Mouse (Mus musculus) liver, embryonic 11.5 days (tissue): ENCODE data around the gene Kirrel2. TPM values are rescaled to one million over a fixed set of nuclear protein-coding genes. Genes with fewer than 3 reads are reported as not detected.
"Not testable (repeated sequence)": the region's sequence is repeated elsewhere in the genome, so short reads cannot be mapped to it uniquely, and the experiment has no call there.

Experiments
- ATAC-seq: fragments of 200-750 bp; cut with Nextera tagmentation; replicated peaks from 2 replicates; pipeline ENCODE4 v1.8.0; 2017; ENCODE audit warnings: moderate number of reproducible peaks, mild to moderate bottlenecking, moderate TSS enrichment, moderate library complexity; ENCODE audit not compliant: low FRiP score
- DNase-seq: peaks from one replicate; pipeline ENCODE4 v3.0.0-alpha.2; 2017; ENCODE audit warnings: low spot score
- H3K27ac ChIP-seq: fragments of 300-500 bp; sonication (generic); 2 replicates; pipeline ENCODE4 v1.5.1; 2014; ENCODE audit warnings: mild to moderate bottlenecking, low read depth, low read length, control low read depth
- H3K27me3 ChIP-seq: fragments of 300-500 bp; sonication (generic); replicated peaks from 2 replicates; pipeline ENCODE4 v1.6.1; 2014; ENCODE audit warnings: low read length, mixed read lengths; ENCODE audit not compliant: control insufficient read depth, insufficient read depth
- H3K36me3 ChIP-seq: fragments of 300-500 bp; sonication (generic); 2 replicates; pipeline ENCODE4 v1.6.1; 2014; ENCODE audit warnings: mild to moderate bottlenecking, low read length, moderate library complexity, mixed read lengths; ENCODE audit not compliant: control insufficient read depth, insufficient read depth
- H3K4me1 ChIP-seq: fragments of 300-500 bp; sonication (generic); replicated peaks from 2 replicates; pipeline ENCODE4 v1.6.1; 2014; ENCODE audit warnings: low read length, mixed read lengths; ENCODE audit not compliant: control insufficient read depth, insufficient read depth
- H3K4me2 ChIP-seq: fragments of 300-500 bp; sonication (generic); 2 replicates; pipeline ENCODE4 v1.6.1; 2014; ENCODE audit warnings: mild to moderate bottlenecking, control low read depth, moderate library complexity
- H3K4me3 ChIP-seq: fragments of 300-500 bp; sonication (generic); 2 replicates; pipeline ENCODE4 v1.5.1; 2014; ENCODE audit warnings: low read depth, low read length, control low read depth
- H3K9ac ChIP-seq: fragments of 300-500 bp; sonication (generic); 2 replicates; pipeline ENCODE4 v1.6.1; 2014; ENCODE audit warnings: low read depth, low read length, control low read depth
- H3K9me3 ChIP-seq: fragments of 300-500 bp; sonication (generic); 2 replicates; pipeline ENCODE4 v1.6.1; 2016; ENCODE audit warnings: low read length, inconsistent platforms, mixed read lengths; ENCODE audit not compliant: control insufficient read depth
- WGBS: fragments of 180-500 bp; shearing (Covaris S2); extraction: QIAGEN DNeasy Blood & Tissue Kit; methylation state at CpG from one replicate; pipeline ENCODE4 v1.1.7; 2014; 5-methylcytosine and 5-hydroxymethylcytosine counted together
- polyA plus RNA-seq: library from polyadenylated mRNA; unstranded; fragments of >200 nt; fragmentation: Nextera tagmentation; extraction: Ambion mirVana; gene quantifications from 2 replicates; pipeline ENCODE4 v1.2.1, GENCODE M21; 2014

Gene Kirrel2
- polyA plus RNA-seq, 1 experiment from 2014 or later: 0.22 TPM

GRCm38 (mm10) chr7:30477415-30478381 is 20.2 kb upstream of the Kirrel2 start:
- H3K27ac ChIP-seq: no peak overlapping the region
- H3K4me2 ChIP-seq: peak overlapping the region; percentile 45
- no peaks in the 10 kb centered on the region for H3K9me3 ChIP-seq
- 0 out of 2 replicates have a peak overlapping the region, but pooled peaks have one; percentile 6 for H3K4me3 ChIP-seq
- no peaks in the 10 kb centered on the region for H3K4me1 ChIP-seq
- H3K27me3 ChIP-seq: peaks cover 4% of the 10 kb centered on the region; the same call in 1 of the 2 replicates
- no peak overlapping the region for H3K9ac ChIP-seq
- DNase-seq: no peak
- 12% methylated on average over 32 of the region's 32 CpGs for WGBS
- ATAC-seq: 0 out of 2 replicates have a peak, but pooled peaks have one; percentile 26
- H3K36me3 ChIP-seq: no peaks in the 10 kb centered on the region

GRCm38 (mm10) chr7:30476136-30476535 is 18.6 kb upstream of the Kirrel2 start:
- WGBS: 81% methylated on average over 7 of the region's 7 CpGs
- not testable (repeated sequence) for H3K4me1 ChIP-seq, DNase-seq, ATAC-seq, H3K4me2 ChIP-seq, H3K36me3 ChIP-seq, H3K27me3 ChIP-seq, H3K9me3 ChIP-seq, H3K27ac ChIP-seq, H3K9ac ChIP-seq, H3K4me3 ChIP-seq

- Histone ChIP-seq H3K36me3 (no peaks in the 10 kb centered on the region), H3K4me2 (no peak overlapping the region), H3K4me1 (no peaks in the 10 kb centered on the region), H3K27me3 (no peaks in the 10 kb centered on the region), H3K27ac (0 out of 2 replicates have a peak overlapping the region, but pooled peaks have one; percentile 57), H3K9ac (no peak overlapping the region), H3K9me3 (no peaks in the 10 kb centered on the region), H3K4me3 (no peak overlapping the region)
- WGBS: 50% methylated on average over 4 of the region's 4 CpGs
- ATAC-seq (peak; percentile 40; the same call in 1 of the 2 replicates), DNase-seq (no peak)
Measured at GRCm38 (mm10) chr7:30474999-30475398, 17.5 kb upstream of the Kirrel2 start.

- Histone ChIP-seq H3K4me1 (no peaks in the 10 kb centered on the region), H3K36me3 (no peaks in the 10 kb centered on the region), H3K27ac (no peak overlapping the region), H3K9me3 (no peaks in the 10 kb centered on the region), H3K4me2 (no peak overlapping the region), H3K9ac (no peak overlapping the region), H3K4me3 (no peak overlapping the region), H3K27me3 (peaks cover 11% of the 10 kb centered on the region)
- 40% methylated on average over 5 of the region's 5 CpGs for WGBS
- DNase-seq: no peak
- ATAC-seq: no peak
Measured at GRCm38 (mm10) chr7:30472411-30472810, 14.9 kb upstream of the Kirrel2 start.

GRCm38 (mm10) chr7:30464816-30465300 is 7.4 kb upstream of the Kirrel2 start:
- WGBS: 16% methylated on average over 6 of the region's 6 CpGs

GRCm38 (mm10) chr7:30463996-30464395 is 6.5 kb upstream of the Kirrel2 start:
- no peak overlapping the region for H3K4me2 ChIP-seq
- no peak overlapping the region for H3K27ac ChIP-seq
- H3K36me3 ChIP-seq: no peaks in the 10 kb centered on the region
- peaks cover 90% of the 10 kb centered on the region for H3K27me3 ChIP-seq
- H3K4me3 ChIP-seq: no peak overlapping the region
- no peaks in the 10 kb centered on the region for H3K9me3 ChIP-seq
- no peak for DNase-seq
- 0 out of 2 replicates have a peak, but pooled peaks cover 3% of the 10 kb centered on the region for H3K4me1 ChIP-seq
- no peak for ATAC-seq
- H3K9ac ChIP-seq: no peak overlapping the region
- 18% methylated on average over 4 of the region's 4 CpGs for WGBS

More at GRCm38 (mm10) chr7:30464816-30465300, 7.4 kb upstream of the Kirrel2 start:
- H3K9me3 ChIP-seq: no peaks in the 10 kb centered on the region
- no peak overlapping the region for H3K9ac ChIP-seq
- no peak for DNase-seq
- H3K4me1 ChIP-seq: 0 out of 2 replicates have a peak, but pooled peaks cover 3% of the 10 kb centered on the region
- H3K36me3 ChIP-seq: no peaks in the 10 kb centered on the region
- no peak for ATAC-seq
- no peak overlapping the region for H3K4me3 ChIP-seq
- H3K27me3 ChIP-seq: peaks cover 81% of the 10 kb centered on the region
- no peak overlapping the region for H3K4me2 ChIP-seq
- no peak overlapping the region for H3K27ac ChIP-seq

- Histone ChIP-seq H3K4me3 (no peak overlapping the region), H3K27me3 (peaks cover 92% of the 10 kb centered on the region), H3K9ac (no peak overlapping the region), H3K4me1 (0 out of 2 replicates have a peak, but pooled peaks cover 3% of the 10 kb centered on the region), H3K4me2 (no peak overlapping the region), H3K27ac (no peak overlapping the region), H3K36me3 (no peaks in the 10 kb centered on the region), H3K9me3 (no peaks in the 10 kb centered on the region)
- no peak for ATAC-seq
- 33% methylated on average over 7 of the region's 7 CpGs for WGBS
- DNase-seq: no peak
Measured at GRCm38 (mm10) chr7:30463568-30463967, 6.1 kb upstream of the Kirrel2 start.

GRCm38 (mm10) chr7:30459484-30459883 is 2.0 kb upstream of the Kirrel2 start:
- Histone ChIP-seq H3K4me1 (no peaks in the 10 kb centered on the region; the same call in 1 of the 2 replicates), H3K4me3 (no peak overlapping the region), H3K36me3 (no peaks in the 10 kb centered on the region), H3K9me3 (no peaks in the 10 kb centered on the region), H3K9ac (no peak overlapping the region), H3K4me2 (no peak overlapping the region), H3K27ac (no peak overlapping the region), H3K27me3 (peaks cover 95% of the 10 kb centered on the region)
- no peak for ATAC-seq
- no peak for DNase-seq
- WGBS: 41% methylated on average over 6 of the region's 6 CpGs
